Mouse (Mus musculus) megakaryocyte, embryonic 14.5 days (primary cell): ENCODE data around the gene Slc7a5.

Experiments
- FLI1 ChIP-seq: IDR thresholded peaks from 2 replicates; pipeline ENCODE4 v1.6.1; 2012; ENCODE audit warnings: low read length, inconsistent platforms, mixed read lengths
- GATA1 ChIP-seq: IDR thresholded peaks from 3 replicates; pipeline ENCODE4 v1.6.1; 2012; ENCODE audit warnings: mixed read lengths, low read length, inconsistent platforms, borderline replicate concordance

- TF ChIP-seq GATA1 = no peak
- TF ChIP-seq FLI1 = no peak
These were observed 18.1 kb upstream of the Slc7a5 start for GRCm38 (mm10) chr8:121925624-121926023.
